Mouse (Mus musculus): Measurements from ENCODE around the gene Scin.

Gene Scin

GRCm38 (mm10) chr12:40106874-40107273, 27.2 kb downstream of the Scin start:
- no peak for DNase-seq

- no peak for DNase-seq
Observed at GRCm38 (mm10) chr12:40104750-40105149, 29.3 kb downstream of the Scin start.

GRCm38 (mm10) chr12:40102359-40102758, 31.7 kb downstream of the Scin start:
- no peak for DNase-seq

GRCm38 (mm10) chr12:40099407-40099806, 34.6 kb downstream of the Scin start:
- no peak for DNase-seq

GRCm38 (mm10) chr12:40097449-40097848, 36.6 kb downstream of the Scin start:
- no peak for DNase-seq

GRCm38 (mm10) chr12:40097023-40097422, 37.0 kb downstream of the Scin start:
- no peak for DNase-seq

GRCm38 (mm10) chr12:40096453-40096852, 37.6 kb downstream of the Scin start:
- no peak for DNase-seq

- DNase-seq, result no peak
Observed at GRCm38 (mm10) chr12:40090017-40090416, 44.0 kb downstream of the Scin start.

- DNase-seq, result no peak
Observed at GRCm38 (mm10) chr12:40085731-40086322, 48.2 kb downstream of the Scin start.

GRCm38 (mm10) chr12:40082453-40083238, 51.4 kb downstream of the Scin start:
- no peak for DNase-seq

GRCm38 (mm10) chr12:40082048-40082447, 52.0 kb downstream of the Scin start:
- no peak for DNase-seq

- DNase-seq, result no peak
Observed at GRCm38 (mm10) chr12:40073660-40074059, 60.4 kb downstream of the Scin start.

GRCm38 (mm10) chr12:40047024-40047423, 87.0 kb downstream of the Scin start:
- no peak for DNase-seq

- DNase-seq, result no peak
Observed at GRCm38 (mm10) chr12:40043816-40044585, 90.0 kb downstream of the Scin start.

- DNase-seq, result peak; percentile 84
Observed at GRCm38 (mm10) chr12:40040067-40040466, 94.0 kb downstream of the Scin start.

- DNase-seq, result peak; percentile 99
Observed at GRCm38 (mm10) chr12:40037876-40038463, 96.1 kb downstream of the Scin start, which contains the start of gene Arl4a. Gene Arl4a, minus strand, starts transcription at chr12:40038025.

GRCm38 (mm10) chr12:40037226-40037813, 96.7 kb downstream of the Scin start:
- DNase-seq, result peak; percentile 100

- no peak for DNase-seq
Observed at GRCm38 (mm10) chr12:40036666-40037065, 97.4 kb downstream of the Scin start.

GRCm38 (mm10) chr12:40035506-40035905, 98.5 kb downstream of the Scin start:
- no peak for DNase-seq

- no peak for DNase-seq
Observed at GRCm38 (mm10) chr12:40029201-40029600, 104.8 kb downstream of the Scin start.

- DNase-seq, result no peak
Observed at GRCm38 (mm10) chr12:40027846-40028245, 106.2 kb downstream of the Scin start.

- no peak for DNase-seq
Observed at GRCm38 (mm10) chr12:40027444-40027843, 106.6 kb downstream of the Scin start.

- DNase-seq, result no peak
Observed at GRCm38 (mm10) chr12:40023918-40024317, 110.1 kb downstream of the Scin start.
